Mouse (Mus musculus) Patski (cell line): ENCODE measurements around the gene AU040320. TPM values are rescaled to one million over a fixed set of nuclear protein-coding genes. Genes with fewer than 3 reads are reported as not detected.

Experiments used
- ATAC-seq: fragments of 100-300 bp; one replicate; pipeline ENCODE4 v1.8.0; 2021
- CTCF ChIA-PET: fragments of 350-600 bp; sonication (Branson Sonifier 250); formaldehyde crosslinking; loops from one replicate; lab custom pipeline; 2022; ENCODE audit warnings: inconsistent platforms; lab: Charles Lee
- POLR2A ChIA-PET: fragments of 350-600 bp; sonication (Branson Sonifier 250); formaldehyde crosslinking; loops from one replicate; lab custom pipeline; 2022; ENCODE audit warnings: antibody characterized with exemption, inconsistent platforms; lab: Charles Lee
- DNase-seq: peaks from one replicate; pipeline ENCODE4 v3.0.0-alpha.2; 2011; ENCODE audit warnings: low read depth, low spot score
- H3K27me3 ChIP-seq: fragments of 371-371 bp; one replicate; pipeline ENCODE4 v1.5.1; 2021
- CTCF ChIP-seq: fragments of 100-300 bp; IDR thresholded peaks from one replicate; pipeline ENCODE4 v1.5.1; 2021
- in situ Hi-C: fragments of 300-500 bp; cut with MboI; formaldehyde crosslinking; loops from 3 replicates; pipeline ENCODE4 v1.11.1; 2018; ENCODE audit warnings: low pct_unique_long_range_greater_than_20kb, mixed read lengths
- polyA plus RNA-seq: library from polyadenylated mRNA; unstranded; gene quantifications from one replicate; pipeline ENCODE4 v1.2.3, GENCODE M21; 2021

AU040320 gene
- 45.6 TPM for polyA plus RNA-seq

DNA sequence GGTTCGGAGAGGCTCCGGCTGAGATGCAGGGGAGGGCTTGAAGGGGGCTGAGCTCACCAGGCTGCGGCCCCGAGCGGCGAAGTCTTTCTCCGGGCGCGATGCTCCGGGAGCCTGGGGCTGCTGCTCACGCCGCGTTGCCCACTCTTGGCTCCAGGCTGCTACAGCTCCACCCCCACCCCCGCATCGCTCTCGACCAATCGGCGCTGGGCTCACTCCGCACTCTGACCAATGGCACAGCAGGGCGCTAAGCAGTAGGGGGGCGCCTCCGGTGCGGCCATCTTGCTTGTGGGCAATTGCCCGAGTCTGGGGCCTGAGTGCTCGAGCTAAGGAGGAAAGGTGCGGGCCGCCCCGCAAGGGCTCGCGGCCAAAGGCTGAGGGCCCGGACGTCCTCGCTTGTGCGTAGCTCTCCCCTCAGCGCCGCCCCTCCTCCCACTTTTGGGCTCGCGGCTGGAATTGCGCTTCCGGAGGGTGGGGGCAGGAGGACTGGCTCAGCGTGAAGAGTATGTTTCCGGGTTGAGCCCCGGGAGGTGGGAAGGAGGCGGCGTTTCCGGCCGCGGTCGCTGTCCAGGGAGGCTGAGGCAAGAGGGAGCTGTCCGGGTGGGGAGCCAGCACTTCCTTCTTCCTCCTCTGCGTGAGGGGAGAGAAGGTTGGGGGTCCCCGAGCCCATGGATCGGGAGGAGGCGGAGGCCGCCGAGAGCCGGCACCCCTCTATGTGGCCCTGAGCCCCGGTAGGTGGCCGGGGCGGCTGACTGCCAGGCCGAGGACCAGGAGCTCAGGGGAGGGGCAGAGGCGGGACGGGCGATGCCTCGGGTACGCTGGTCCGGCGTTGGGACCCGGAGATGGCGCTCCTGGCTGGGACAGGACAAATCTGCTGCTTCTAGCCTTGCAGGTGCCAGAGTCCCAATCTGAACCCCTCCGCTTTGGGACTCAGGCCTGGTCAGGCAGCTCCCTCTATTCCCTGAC is at the start of gene AU040320, which contains the start of gene Ncdn:
AU040320 (plus strand) TSS at position 277 of the 963 bp plus-strand sequence.
Ncdn (minus strand) TSS at position 171 of the 963 bp plus-strand sequence.
- H3K27me3 ChIP-seq, result no peaks in the 10 kb centered on the region
- ChIA-PET POLR2A (interaction anchor here (0.6 to 1.6 kb wide), 3 partner anchors 9 to 28 kb away, joined by 3 to 8 read pairs (median 3); no protein-coding TSS in a partner anchor), CTCF (interaction anchor here (1.2 to 2.5 kb wide), 2 partner anchors 52 to 87 kb away, joined by 3 to 12 read pairs; no protein-coding TSS in a partner anchor)
- peak; percentile 53 for DNase-seq
- in situ Hi-C loops, result no loop called here
- TF ChIP-seq CTCF, result no peak
- peak; percentile 90 for ATAC-seq

DNA sequence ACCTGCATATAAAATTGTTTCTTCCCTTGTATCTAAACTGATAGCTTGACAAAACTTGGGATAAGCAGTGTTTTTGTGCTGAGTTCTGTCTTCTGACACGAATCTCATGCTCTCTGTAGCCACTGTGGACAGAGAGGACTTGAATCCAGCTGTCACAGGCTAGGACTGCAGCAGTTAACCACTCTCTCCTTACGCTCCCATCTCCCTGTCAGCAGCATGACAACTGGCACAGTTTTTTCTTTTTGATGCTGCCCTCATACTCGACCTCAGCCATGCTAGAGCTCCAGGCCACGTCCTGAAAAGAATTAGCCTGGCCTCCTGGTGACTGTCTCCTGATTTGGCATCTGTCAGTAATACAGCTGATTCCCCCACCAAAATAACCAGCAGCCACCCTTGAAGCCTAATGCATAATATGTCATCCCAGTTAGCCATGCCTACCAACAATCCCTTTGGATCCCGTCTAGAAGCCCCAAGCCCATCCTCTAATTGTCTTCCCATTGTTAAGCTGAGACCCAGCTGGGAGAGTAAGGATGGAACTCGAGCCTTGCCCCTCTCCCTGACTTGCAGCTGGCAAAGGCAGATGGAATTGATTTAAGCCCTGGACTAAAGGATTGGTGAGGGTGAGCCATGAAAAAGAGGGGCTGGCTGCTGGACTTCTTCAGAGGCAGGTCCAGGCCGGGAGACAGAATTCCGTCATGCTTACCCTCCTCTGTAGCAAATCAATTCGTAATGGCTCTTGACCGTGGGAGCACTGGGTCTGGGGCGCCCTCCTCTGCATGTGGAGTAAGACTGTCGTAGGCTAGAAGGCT is 46.5 kb upstream of the AU040320 start:
- POLR2A ChIA-PET, result no interaction called here
- no peak for DNase-seq
- CTCF ChIA-PET, result interaction anchor here (1.2 to 1.3 kb wide), 2 partner anchors 12 to 24 kb away, joined by 3 to 4 read pairs; no protein-coding TSS in a partner anchor
- TF ChIP-seq CTCF, result no peak
- in situ Hi-C loops, result no loop called here
- ATAC-seq, result no peak
- no peaks in the 10 kb centered on the region for H3K27me3 ChIP-seq

DNA sequence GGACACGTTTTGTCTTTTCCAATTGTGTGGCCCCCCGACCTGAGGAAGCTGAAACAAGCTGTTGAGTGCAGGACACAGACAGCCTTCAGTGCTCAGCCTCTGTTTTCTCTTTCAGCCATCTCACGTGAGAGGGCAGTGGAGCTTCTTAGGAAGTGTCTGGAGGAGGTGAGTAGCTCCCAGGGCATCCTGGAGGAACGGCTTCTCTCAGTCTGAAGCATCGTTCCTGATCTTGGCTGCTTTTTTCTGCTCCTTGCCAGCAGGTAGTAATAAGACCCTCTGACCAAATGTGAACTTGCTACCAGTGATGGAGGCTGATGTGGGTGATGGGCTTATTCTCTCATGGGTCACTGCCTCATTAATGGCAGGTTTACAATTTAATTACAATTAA is 45.9 kb upstream of the AU040320 start:
- no peak for ATAC-seq
- H3K27me3 ChIP-seq, result no peaks in the 10 kb centered on the region
- CTCF ChIA-PET, result interaction anchor here (1.2 kb wide), 1 partner anchor 25 kb away, joined by 3 read pairs; no protein-coding TSS in a partner anchor
- no peak for TF ChIP-seq CTCF
- POLR2A ChIA-PET, result no interaction called here
- in situ Hi-C loops, result no loop called here
- no peak for DNase-seq

DNA sequence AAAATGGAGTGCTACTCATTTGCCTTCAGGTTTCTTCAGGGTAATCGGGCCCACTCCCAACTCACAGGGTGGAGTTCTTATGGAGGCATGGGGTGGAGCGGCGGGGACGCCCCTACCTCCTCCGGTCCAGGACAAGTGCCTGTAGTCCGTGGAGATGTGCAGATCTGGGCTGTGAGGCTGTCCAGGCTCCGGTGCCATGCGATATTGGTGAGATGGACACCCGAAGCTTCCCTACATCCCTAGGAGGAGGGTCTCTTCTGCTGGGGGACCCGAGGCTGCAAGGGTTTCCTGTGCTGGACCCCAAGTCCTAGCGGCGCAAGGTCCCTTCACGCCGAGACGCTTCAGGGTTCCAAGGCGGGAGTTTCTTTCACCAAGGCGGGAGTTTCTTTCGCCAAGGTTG is 21.2 kb upstream of the AU040320 start:
- in situ Hi-C loops, result no loop called here
- H3K27me3 ChIP-seq, result peaks cover 26% of the 10 kb centered on the region
- ChIA-PET CTCF (no interaction called here), POLR2A (no interaction called here)
- TF ChIP-seq CTCF, result no peak
- DNase-seq (no peak), ATAC-seq (no peak)

DNA sequence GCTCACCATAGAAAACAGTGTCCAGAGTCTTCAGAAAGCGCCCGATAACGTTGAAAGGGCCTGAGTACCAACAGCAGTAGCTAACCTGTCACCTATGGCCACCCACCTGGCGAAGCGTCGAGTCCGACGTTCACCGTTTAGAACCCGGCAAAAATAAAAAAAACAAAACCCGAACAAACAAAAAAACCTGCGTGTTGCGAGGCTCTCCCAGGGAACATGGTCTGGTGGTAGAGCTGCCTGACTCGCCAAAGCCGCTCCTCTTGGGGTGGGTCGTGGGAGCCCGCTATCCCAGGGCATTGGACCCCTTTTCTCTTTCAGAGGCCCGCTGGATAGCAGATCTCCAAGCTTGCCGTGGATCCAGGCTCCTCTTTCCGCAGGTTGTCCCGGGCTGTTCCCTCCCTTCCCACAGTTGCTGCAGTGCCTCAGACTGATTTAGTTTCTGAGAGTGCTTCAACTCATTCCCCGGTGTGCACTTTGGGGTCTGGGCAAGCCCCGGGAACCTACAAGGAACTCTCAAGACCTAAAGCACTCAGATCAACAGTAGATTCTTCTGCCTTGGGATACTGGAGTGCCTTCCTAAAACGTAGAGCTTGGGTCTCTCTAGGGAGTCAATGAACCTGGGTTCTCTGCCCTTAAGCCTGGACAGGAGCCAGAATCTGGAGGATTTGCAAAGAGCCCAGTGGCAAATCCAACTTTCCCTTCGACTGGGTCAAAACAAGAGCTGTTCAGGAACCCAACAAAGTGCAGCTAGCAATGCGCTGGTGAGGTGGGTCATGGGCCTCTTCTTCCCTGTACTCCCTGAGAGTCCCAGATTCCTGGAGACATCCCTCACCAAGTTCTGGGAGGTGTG is 20.6 kb upstream of the AU040320 start:
- in situ Hi-C loops, result no loop called here
- ChIA-PET POLR2A (interaction anchor here (0.9 kb wide), 1 partner anchor 109 kb away, joined by 3 read pairs; no protein-coding TSS in a partner anchor), CTCF (interaction anchor here (0.9 kb wide), 1 partner anchor 103 kb away, joined by 3 read pairs; no protein-coding TSS in a partner anchor)
- ATAC-seq, result no peak
- DNase-seq, result no peak
- H3K27me3 ChIP-seq, result peaks cover 26% of the 10 kb centered on the region
- TF ChIP-seq CTCF, result no peak

DNA sequence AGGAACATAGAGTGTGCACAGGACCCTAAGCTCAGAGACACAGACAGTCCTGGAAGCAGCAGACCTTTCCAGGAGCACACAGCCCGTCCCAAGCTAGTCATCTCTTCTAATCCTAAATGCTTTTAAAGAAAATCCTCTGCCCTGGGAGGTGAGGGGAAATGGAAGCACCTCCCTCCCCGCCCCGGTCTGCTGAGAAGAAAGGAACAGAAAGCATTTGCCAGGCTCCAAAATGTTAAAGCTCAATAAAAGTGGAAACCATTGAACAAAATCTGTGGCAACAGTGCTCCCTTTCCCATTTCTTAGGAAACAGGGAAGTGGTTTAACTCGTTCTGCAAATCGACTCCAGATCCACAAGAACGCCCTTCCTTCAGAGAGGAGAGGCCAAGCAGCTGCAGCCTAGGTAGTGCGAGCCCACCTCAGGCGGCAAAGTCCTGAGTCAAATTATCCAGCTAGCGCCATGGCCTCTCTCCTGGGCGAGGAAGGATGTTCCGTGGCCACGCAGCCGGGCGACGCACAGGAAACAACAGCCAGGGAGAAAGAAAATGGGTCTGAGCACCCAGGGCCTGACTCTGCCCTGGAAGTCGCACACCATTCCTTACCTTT is 19.2 kb upstream of the AU040320 start:
- DNase-seq, result no peak
- CTCF ChIA-PET, result interaction anchor here (0.9 kb wide), 1 partner anchor 104 kb away, joined by 3 read pairs; no protein-coding TSS in a partner anchor
- no peak for ATAC-seq
- peaks cover 26% of the 10 kb centered on the region for H3K27me3 ChIP-seq
- in situ Hi-C loops, result no loop called here
- POLR2A ChIA-PET, result interaction anchor here (0.9 kb wide), 1 partner anchor 110 kb away, joined by 3 read pairs; no protein-coding TSS in a partner anchor
- no peak for TF ChIP-seq CTCF

DNA sequence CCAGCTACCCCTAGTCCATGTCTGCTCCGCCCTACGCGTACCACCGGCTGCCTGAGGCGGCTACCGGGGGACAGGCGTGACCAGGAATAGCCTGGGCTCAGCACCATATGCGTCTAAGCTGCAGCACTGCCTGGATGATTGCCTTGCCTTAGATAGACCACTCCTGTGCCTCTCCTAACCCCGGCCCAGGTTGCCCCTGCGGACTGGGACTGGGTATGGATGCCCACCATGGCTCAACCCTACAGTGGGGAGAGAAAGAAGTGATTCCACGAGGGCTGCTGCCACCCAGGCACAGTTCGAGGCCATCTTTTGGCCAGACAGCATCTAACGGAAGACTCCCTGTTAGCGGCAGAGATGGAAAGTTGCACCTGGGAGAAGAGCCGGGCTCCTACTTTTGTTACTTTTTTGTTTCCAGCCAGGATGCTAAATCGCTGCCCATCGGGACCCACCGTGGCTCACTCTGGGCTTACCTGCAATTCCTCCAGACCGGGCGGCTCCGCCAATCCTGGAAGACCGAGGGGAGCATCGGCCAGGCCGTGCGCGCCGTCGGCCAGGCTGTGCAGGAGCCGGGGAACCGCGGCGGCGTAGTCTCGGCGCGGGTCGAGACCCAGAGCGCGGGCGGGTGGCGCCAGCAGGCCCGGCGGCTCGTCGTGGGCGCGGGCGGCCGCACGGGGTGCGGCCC is 18.5 kb upstream of the AU040320 start:
- ATAC-seq (no peak), DNase-seq (no peak)
- in situ Hi-C loops, result no loop called here
- ChIA-PET CTCF (no interaction called here), POLR2A (no interaction called here)
- no peak for TF ChIP-seq CTCF
- peaks cover 26% of the 10 kb centered on the region for H3K27me3 ChIP-seq

DNA sequence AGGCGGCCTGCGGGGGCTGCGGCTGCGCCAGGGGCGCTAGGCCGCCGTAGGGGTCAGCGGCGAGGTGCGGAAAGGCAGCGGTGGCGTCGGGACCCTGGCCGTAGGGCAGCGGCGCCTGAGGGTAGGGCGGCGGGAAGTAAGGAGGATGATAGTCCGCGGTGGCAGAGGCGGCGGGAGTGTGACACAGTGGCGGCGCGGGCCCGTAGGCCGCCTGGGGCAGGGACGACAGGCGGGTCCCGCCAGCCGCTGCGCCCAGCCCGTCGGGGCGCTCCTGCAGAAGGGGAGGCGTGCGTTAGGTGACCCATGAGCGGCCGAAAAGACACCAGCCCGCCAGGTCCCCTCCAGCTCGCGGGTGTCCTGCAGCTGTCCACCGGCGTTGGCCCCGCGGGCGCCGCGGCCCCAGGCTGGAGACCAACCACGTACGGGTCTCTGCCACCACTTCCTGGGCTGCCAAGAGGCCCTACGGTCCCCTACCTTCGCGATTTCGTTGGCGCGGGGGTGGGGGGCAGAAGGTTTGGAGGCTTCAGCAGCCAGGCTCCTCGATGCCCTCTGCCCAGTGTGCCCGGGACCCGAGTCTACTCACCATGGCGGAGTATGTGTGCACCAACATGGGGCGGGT is 17.9 kb upstream of the AU040320 start:
- no peak for TF ChIP-seq CTCF
- in situ Hi-C loops, result no loop called here
- DNase-seq, result no peak
- H3K27me3 ChIP-seq, result peaks cover 25% of the 10 kb centered on the region
- CTCF ChIA-PET, result no interaction called here
- no peak for ATAC-seq
- POLR2A ChIA-PET, result no interaction called here
